8 mouse cellular contexts compared by ENCODE assay signal in the genomic region with DNA sequence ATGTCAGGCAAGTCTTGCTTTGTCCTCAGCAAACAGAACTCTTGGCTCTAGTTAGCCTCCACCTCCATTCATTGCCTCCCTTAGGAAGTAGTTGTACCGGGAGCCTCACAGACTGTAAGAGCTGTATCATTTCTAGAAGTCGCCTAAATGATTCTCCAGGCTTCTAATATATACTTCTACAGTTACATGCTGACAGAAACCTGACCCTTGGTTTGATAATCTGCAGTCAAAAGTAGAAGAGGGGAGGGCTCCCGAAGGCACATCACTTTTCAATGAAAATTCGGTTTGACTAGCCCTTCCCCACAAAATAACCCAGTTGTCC. TPM values are rescaled to one million over a fixed set of nuclear protein-coding genes. Genes with fewer than 3 reads are reported as not detected.
A peak's percentile ranks its signal among the peaks of the same experiment; 100 is the strongest.
DNase-seq lines count a peak whose midpoint lies in the region; ATAC-seq and TF ChIP-seq lines count a peak whose summit lies in the region.

No protein-coding gene starts in this region.

- no peak overlapping the region for H3K4me2 ChIP-seq in hindbrain, embryonic 16.5 days (ENCODE audit: low read length)
- peak overlapping the region; percentile 48 for H3K4me2 ChIP-seq in forebrain, embryonic 13.5 days
- H3K4me2 ChIP-seq in liver, postnatal 0 days (ENCODE audit: low read depth, low read length), result peak overlapping the region; percentile 83

- H3K4me3 ChIP-seq in hindbrain, embryonic 10.5 days, result peak overlapping the region; percentile 43; the same call in 1 of the 2 replicates
- no peak overlapping the region for H3K4me3 ChIP-seq in hindbrain, embryonic 16.5 days (ENCODE audit: low read length)
- H3K4me3 ChIP-seq in MEL (ENCODE audit: control insufficient read depth in 1 of 2, insufficient read depth in 1 of 2, low read depth in 2 of 2, low read length in 2 of 2), result peak overlapping the region; percentile 47 to 62
- H3K4me3 ChIP-seq in forebrain, embryonic 13.5 days, result no peak overlapping the region
- H3K4me3 ChIP-seq in liver, postnatal 0 days (ENCODE audit: low read depth, low read length), result peak overlapping the region; percentile 64

- H3K36me3 ChIP-seq in hindbrain, embryonic 10.5 days, result peaks cover 45% of the 10 kb centered on the region
- H3K36me3 ChIP-seq in hindbrain, embryonic 16.5 days (ENCODE audit: control insufficient read depth, insufficient read depth, low read length), result 0 out of 2 replicates have a peak, but pooled peaks cover 2% of the 10 kb centered on the region
- peaks cover 0 to 26% of the 10 kb centered on the region in 2 experiments; a peak in 3 of 4 replicates for H3K36me3 ChIP-seq in MEL (ENCODE audit: control insufficient read depth in 1 of 2, insufficient read depth in 2 of 2, low read length in 2 of 2)
- peaks cover 11% of the 10 kb centered on the region; the same call in 1 of the 2 replicates for H3K36me3 ChIP-seq in forebrain, embryonic 13.5 days (ENCODE audit: poor library complexity, severe bottlenecking)
- peaks cover 50% of the 10 kb centered on the region for H3K36me3 ChIP-seq in liver, postnatal 0 days (replicated peaks; ENCODE audit: insufficient read depth, low read length)

- no peak for TF ChIP-seq CTCF in MEL (IDR thresholded peaks at IDR 0.05 in 2 of 3, conservative IDR thresholded peaks at IDR 0.05 in 1 of 3; ENCODE audit: control insufficient read depth in 1 of 3, insufficient read depth in 1 of 3, low read depth in 2 of 3, low read length in 3 of 3, poor library complexity in 1 of 3, severe bottlenecking in 1 of 3)
- TF ChIP-seq CTCF in liver, postnatal 0 days (IDR thresholded peaks at IDR 0.05; ENCODE audit: low read depth), result no peak

- peaks cover 60% of the 10 kb centered on the region for H3K4me1 ChIP-seq in hindbrain, embryonic 10.5 days (replicated peaks)
- H3K4me1 ChIP-seq in hindbrain, embryonic 16.5 days (ENCODE audit: control insufficient read depth, insufficient read depth, low read depth, low read length), result peaks cover 24% of the 10 kb centered on the region
- H3K4me1 ChIP-seq in MEL (ENCODE audit: control insufficient read depth in 1 of 2, insufficient read depth in 2 of 2, low read length in 2 of 2), result peaks cover under 1 to 28% of the 10 kb centered on the region in 2 experiments; a peak in 3 of 4 replicates
- H3K4me1 ChIP-seq in forebrain, embryonic 13.5 days, result peaks cover 55% of the 10 kb centered on the region
- peaks cover 65% of the 10 kb centered on the region for H3K4me1 ChIP-seq in liver, postnatal 0 days (ENCODE audit: insufficient read depth)

- DNase-seq in hindbrain, embryonic 10.5 days (ENCODE audit: low spot score), result no peak
- DNase-seq in MEL (ENCODE audit: low read depth, low spot score), result no peak
- no peak for DNase-seq in liver, postnatal 0 days
- DNase-seq in cerebellum, postnatal 36 days, result no peak
- DNase-seq in T-cell, adult 2 months (ENCODE audit: low spot score), result no peak
- DNase-seq in layer of hippocampus, postnatal 10 days (ENCODE audit: low spot score in 2 of 2), result no peak

- H3K27ac ChIP-seq in hindbrain, embryonic 10.5 days, result peak overlapping the region; percentile 93
- H3K27ac ChIP-seq in hindbrain, embryonic 16.5 days (ENCODE audit: low read depth, low read length), result no peak overlapping the region
- H3K27ac ChIP-seq in MEL (ENCODE audit: control insufficient read depth, low read depth, low read length), result peak overlapping the region; percentile 99
- H3K27ac ChIP-seq in forebrain, embryonic 13.5 days, result peak overlapping the region; percentile 89
- H3K27ac ChIP-seq in liver, postnatal 0 days (ENCODE audit: low read depth), result peak overlapping the region; percentile 99

- ATAC-seq in hindbrain, embryonic 16.5 days, result no peak
- ATAC-seq in forebrain, embryonic 13.5 days, result no peak
- no peak for ATAC-seq in liver, postnatal 0 days

- no peak for TF ChIP-seq POLR2A in MEL (IDR thresholded peaks at IDR 0.05; ENCODE audit: control insufficient read depth in 1 of 2, insufficient read depth in 1 of 2, low read depth in 1 of 2, low read length in 2 of 2, poor library complexity in 1 of 2)

- WGBS in hindbrain, embryonic 10.5 days, result 34% methylated on average over 4 of the region's 4 CpGs
- 39% methylated on average over 4 of the region's 4 CpGs for WGBS in hindbrain, embryonic 16.5 days
- WGBS in forebrain, embryonic 13.5 days, result 25% methylated on average over 4 of the region's 4 CpGs
- 10% methylated on average over 4 of the region's 4 CpGs for WGBS in liver, postnatal 0 days (ENCODE audit: insufficient replicate concordance)

- no peak overlapping the region for H3K9ac ChIP-seq in hindbrain, embryonic 16.5 days (ENCODE audit: low read depth, low read length)
- peak overlapping the region; percentile 79 for H3K9ac ChIP-seq in MEL (ENCODE audit: control insufficient read depth, low read depth, low read length, poor library complexity, severe bottlenecking)
- H3K9ac ChIP-seq in forebrain, embryonic 13.5 days, result peak overlapping the region; percentile 55
- peak overlapping the region; percentile 93 for H3K9ac ChIP-seq in liver, postnatal 0 days (replicated peaks)

- TF ChIP-seq RAD21 in MEL (IDR thresholded peaks at IDR 0.05; ENCODE audit: low read depth, low read length), result no peak

- peaks cover 26% of the 10 kb centered on the region for H3K79me2 ChIP-seq in MEL (ENCODE audit: control insufficient read depth, insufficient read depth, low read length, poor library complexity)

- H3K27me3 ChIP-seq in hindbrain, embryonic 10.5 days (ENCODE audit: insufficient read depth, poor library complexity, severe bottlenecking), result no peaks in the 10 kb centered on the region
- no peaks in the 10 kb centered on the region for H3K27me3 ChIP-seq in hindbrain, embryonic 16.5 days (replicated peaks; ENCODE audit: control insufficient read depth, insufficient read depth, low read length)
- H3K27me3 ChIP-seq in MEL (ENCODE audit: control insufficient read depth in 1 of 2, insufficient read depth in 2 of 2, low read length in 2 of 2), result no peaks in the 10 kb centered on the region
- no peaks in the 10 kb centered on the region for H3K27me3 ChIP-seq in forebrain, embryonic 13.5 days
- H3K27me3 ChIP-seq in liver, postnatal 0 days (ENCODE audit: insufficient read depth, low read length), result no peaks in the 10 kb centered on the region

- no peak for TF ChIP-seq EP300 in MEL (IDR thresholded peaks at IDR 0.05; ENCODE audit: low read depth in 1 of 2, low read length in 2 of 2)
- TF ChIP-seq EP300 in liver, postnatal 0 days (IDR thresholded peaks at IDR 0.05; ENCODE audit: low read depth), result no peak

- no peaks in the 10 kb centered on the region for H3K9me3 ChIP-seq in hindbrain, embryonic 10.5 days
- H3K9me3 ChIP-seq in hindbrain, embryonic 16.5 days (ENCODE audit: control insufficient read depth, low read length), result no peaks in the 10 kb centered on the region
- no peaks in the 10 kb centered on the region for H3K9me3 ChIP-seq in MEL (replicated peaks; ENCODE audit: insufficient read depth, low read length)
- H3K9me3 ChIP-seq in forebrain, embryonic 13.5 days (replicated peaks), result no peaks in the 10 kb centered on the region
- no peaks in the 10 kb centered on the region for H3K9me3 ChIP-seq in liver, postnatal 0 days (ENCODE audit: low read length)

TF ChIP-seq in MEL, 35 proteins besides CTCF, POLR2A, EP300 and RAD21:
- TF ChIP-seq GABPA (IDR thresholded peaks at IDR 0.05; ENCODE audit: low read depth, low read length) (no peak), RCOR1 (IDR thresholded peaks at IDR 0.05; ENCODE audit: low read depth, low read length) (no peak), POLR2AphosphoS2 (IDR thresholded peaks at IDR 0.05; ENCODE audit: low read length) (no peak), TBP (IDR thresholded peaks at IDR 0.05; ENCODE audit: low read depth, low read length) (no peak), MAZ (IDR thresholded peaks at IDR 0.05; ENCODE audit: low read depth, low read length) (no peak), USF1 (IDR thresholded peaks at IDR 0.05; ENCODE audit: low read depth, low read length) (no peak), CHD1 (IDR thresholded peaks at IDR 0.05; ENCODE audit: low read depth, low read length) (no peak), JUND (IDR thresholded peaks at IDR 0.05; ENCODE audit: low read depth, low read length) (no peak)

RNA-seq across cellular contexts. Expression of a gene that starts 9.8 kb away (rescaled TPM):
- 57.1 and 58.7 TPM in 2 replicates for polyA plus RNA-seq in hindbrain, embryonic 10.5 days (2016; fragmentation: Nextera tagmentation; extraction: Ambion mirVana)
- 23.7 and 23.8 TPM in 2 replicates for polyA plus RNA-seq in hindbrain, embryonic 16.5 days (2015; fragmentation: Nextera tagmentation; extraction: Ambion mirVana)
- total RNA-seq in MEL (2012; rRNA removed), result 7.1 and 8.4 TPM in 2 replicates
- polyA plus RNA-seq in MEL (2012; ENCODE audit: insufficient read depth in 1 of 2, insufficient read length in 2 of 2, low read depth in 1 of 2, low replicate concordance in 2 of 2, missing spikeins in 1 of 2), result 10 to 100 TPM; 39.7 to 72.2 TPM
- polyA plus RNA-seq in forebrain, embryonic 13.5 days (2015; fragmentation: Nextera tagmentation; extraction: Ambion mirVana), result 24.0 and 25.1 TPM in 2 replicates
- polyA plus RNA-seq in liver, postnatal 0 days (2015; fragmentation: Nextera tagmentation; extraction: Ambion mirVana), result 63.5 and 65.7 TPM in 2 replicates
- 10 to 100 TPM; 41.9 to 42.9 TPM for total RNA-seq in layer of hippocampus, postnatal 10 days (2021)

Comparison
In these comparisons a context has a peak if more than half of its experiments do, and no peak if none do; other contexts are left out.
1. H3K4me3 ChIP-seq: peak in hindbrain, embryonic 10.5 days (single experiment), MEL (2 of 2) and liver, postnatal 0 days (single experiment); none in hindbrain, embryonic 16.5 days (single experiment) and forebrain, embryonic 13.5 days (single experiment).